Mouse (Mus musculus) CH12.LX (cell line): ENCODE results near the gene Gm49387. TPM values are rescaled to one million over a fixed set of nuclear protein-coding genes. Genes with fewer than 3 reads are reported as not detected.

Experiments used
- DNase-seq: peaks from one replicate; pipeline ENCODE4 v3.0.0-alpha.2; 2013; ENCODE audit errors: extremely low read depth
- H3K27ac ChIP-seq: 2 replicates; pipeline ENCODE4 v1.5.1; 2012; ENCODE audit warnings: low read depth, mild to moderate bottlenecking, control low read depth, moderate library complexity; ENCODE audit not compliant: insufficient read depth
- H3K27me3 ChIP-seq: replicated peaks from 2 replicates; pipeline ENCODE3; 2012; ENCODE audit warnings: inconsistent platforms
- H3K36me3 ChIP-seq, 2 experiments: replicated peaks in 1 of 2; 2 replicates each; pipeline versions ENCODE3 to v1.6.1; 2012; ENCODE audit warnings: inconsistent platforms in 1 of 2, low read length in 1 of 2, mild to moderate bottlenecking in 1 of 2, mixed read lengths in 1 of 2, moderate library complexity in 1 of 2; ENCODE audit not compliant: control insufficient read depth in 1 of 2, insufficient read depth in 1 of 2
- H3K4me1 ChIP-seq, 2 experiments: 2 replicates each; pipeline ENCODE4 v1.6.1; 2012; ENCODE audit warnings: inconsistent platforms in 1 of 2, moderate library complexity in 1 of 2; ENCODE audit not compliant: insufficient read depth in 2 of 2, control insufficient read depth in 1 of 2
- H3K4me2 ChIP-seq: 2 replicates; pipeline ENCODE4 v1.6.1; 2012; ENCODE audit warnings: low read depth, mild to moderate bottlenecking, control low read depth; ENCODE audit not compliant: poor library complexity, insufficient read depth, severe bottlenecking
- H3K4me3 ChIP-seq, 3 experiments: fragments of 150-350 bp in 1 of 3; sonication (generic) in 1 of 3; replicated peaks in 1 of 3; 2 replicates each; pipeline versions ENCODE3 to v1.5.1; 2011 to 2012; ENCODE audit warnings: low read depth in 2 of 3, low read length in 2 of 3, mild to moderate bottlenecking in 2 of 3, moderate library complexity in 2 of 3, control low read depth in 1 of 3, improper control_type of control experiment in 1 of 3, inconsistent platforms in 1 of 3, mixed read lengths in 1 of 3; ENCODE audit not compliant: poor library complexity in 1 of 3
- H3K79me2 ChIP-seq: replicated peaks from 2 replicates; pipeline ENCODE4 v1.6.1; 2012; ENCODE audit warnings: mild to moderate bottlenecking, moderate library complexity; ENCODE audit not compliant: control insufficient read depth, poor library complexity, insufficient read depth, severe bottlenecking; ENCODE audit errors: extremely low read depth
- H3K9ac ChIP-seq: 2 replicates; pipeline ENCODE4 v1.6.1; 2012; ENCODE audit warnings: low read depth, mild to moderate bottlenecking, control low read depth, moderate library complexity; ENCODE audit not compliant: insufficient read depth
- H3K9me3 ChIP-seq: replicated peaks from 2 replicates; pipeline ENCODE3; 2012; ENCODE audit warnings: low read length, inconsistent platforms, mixed read lengths
- BHLHE40 ChIP-seq: IDR thresholded peaks from 2 replicates; pipeline ENCODE4 v1.6.1; 2011; ENCODE audit warnings: mild to moderate bottlenecking, low read depth, low read length, improper control_type of control experiment
- CHD1 ChIP-seq: IDR thresholded peaks from 2 replicates; pipeline ENCODE4 v1.6.1; 2012; ENCODE audit warnings: low read depth, low read length, improper control_type of control experiment, inconsistent platforms
- CTCF ChIP-seq, 2 experiments: IDR thresholded peaks in 1 of 2; conservative IDR thresholded peaks in 1 of 2; 2 replicates each; pipeline ENCODE4 v1.5.1; 2011 to 2012; ENCODE audit warnings: low read depth in 2 of 2, low read length in 2 of 2, improper control_type of control experiment in 1 of 2, inconsistent platforms in 1 of 2, mild to moderate bottlenecking in 1 of 2, moderate library complexity in 1 of 2
- E2F4 ChIP-seq: IDR thresholded peaks from 2 replicates; pipeline ENCODE4 v1.6.1; 2011; ENCODE audit warnings: low read depth, low read length, improper control_type of control experiment; ENCODE audit not compliant: insufficient replicate concordance
- ELF1 ChIP-seq: IDR thresholded peaks from 2 replicates; pipeline ENCODE4 v1.6.1; 2014; ENCODE audit warnings: low read depth, mild to moderate bottlenecking, inconsistent platforms, low read length, improper control_type of control experiment
- EP300 ChIP-seq: IDR thresholded peaks from 2 replicates; pipeline ENCODE4 v1.6.1; 2011; ENCODE audit warnings: low read length, improper control_type of control experiment
- ETS1 ChIP-seq: conservative IDR thresholded peaks from 2 replicates; pipeline ENCODE4 v1.6.1; 2012; ENCODE audit warnings: low read depth, mild to moderate bottlenecking, inconsistent platforms, low read length, improper control_type of control experiment, moderate library complexity
- GABPA ChIP-seq: IDR thresholded peaks from 2 replicates; pipeline ENCODE4 v1.6.1; 2012; ENCODE audit warnings: low read depth, low read length, improper control_type of control experiment, inconsistent platforms; ENCODE audit not compliant: insufficient replicate concordance
- HCFC1 ChIP-seq: IDR thresholded peaks from 2 replicates; pipeline ENCODE4 v1.6.1; 2012; ENCODE audit warnings: low read depth, mild to moderate bottlenecking, inconsistent platforms, low read length, improper control_type of control experiment
- JUN ChIP-seq: IDR thresholded peaks from 2 replicates; pipeline ENCODE4 v1.6.1; 2011; ENCODE audit warnings: low read depth, mild to moderate bottlenecking, low read length, improper control_type of control experiment, moderate library complexity; ENCODE audit not compliant: insufficient read depth
- JUND ChIP-seq: conservative IDR thresholded peaks from 2 replicates; pipeline ENCODE4 v1.6.1; 2011; ENCODE audit warnings: low read depth, low read length, improper control_type of control experiment
- KAT2A ChIP-seq: IDR thresholded peaks from 2 replicates; pipeline ENCODE4 v1.6.1; 2012; ENCODE audit warnings: low read length, improper control_type of control experiment, inconsistent platforms; ENCODE audit not compliant: insufficient replicate concordance
- MAZ ChIP-seq: IDR thresholded peaks from 2 replicates; pipeline ENCODE4 v1.6.1; 2012; ENCODE audit warnings: low read depth, mild to moderate bottlenecking, inconsistent platforms, low read length, improper control_type of control experiment, moderate library complexity
- MEF2A ChIP-seq: IDR thresholded peaks from 2 replicates; pipeline ENCODE4 v1.6.1; 2014; ENCODE audit warnings: low read depth, mild to moderate bottlenecking, inconsistent platforms, low read length, improper control_type of control experiment, borderline replicate concordance
- MXI1 ChIP-seq: IDR thresholded peaks from 2 replicates; pipeline ENCODE4 v1.6.1; 2011; ENCODE audit warnings: mild to moderate bottlenecking, low read depth, low read length, improper control_type of control experiment
- NELFE ChIP-seq: IDR thresholded peaks from 2 replicates; pipeline ENCODE4 v1.6.1; 2011; ENCODE audit warnings: low read depth, low read length, improper control_type of control experiment
- NRF1 ChIP-seq: IDR thresholded peaks from 2 replicates; pipeline ENCODE4 v1.6.1; 2014; ENCODE audit warnings: low read depth, mild to moderate bottlenecking, inconsistent platforms, low read length, improper control_type of control experiment, moderate library complexity
- POLR2A ChIP-seq: IDR thresholded peaks from 2 replicates; pipeline ENCODE4 v1.6.1; 2011; ENCODE audit warnings: low read depth, mild to moderate bottlenecking, improper control_type of control experiment, low read length
- POLR2AphosphoS2 ChIP-seq: IDR thresholded peaks from 2 replicates; pipeline ENCODE4 v1.6.1; 2011; ENCODE audit warnings: low read depth, low read length, improper control_type of control experiment
- RAD21 ChIP-seq: IDR thresholded peaks from 2 replicates; pipeline ENCODE4 v1.6.1; 2011; ENCODE audit warnings: low read depth, mild to moderate bottlenecking, low read length, improper control_type of control experiment, moderate library complexity
- TBP ChIP-seq: conservative IDR thresholded peaks from 2 replicates; pipeline ENCODE4 v1.6.1; 2011; ENCODE audit warnings: low read depth, low read length, improper control_type of control experiment
- UBTF ChIP-seq: IDR thresholded peaks from 2 replicates; pipeline ENCODE4 v1.6.1; 2012; ENCODE audit warnings: low read depth, mild to moderate bottlenecking, inconsistent platforms, low read length, improper control_type of control experiment, moderate library complexity
- USF1 ChIP-seq: IDR thresholded peaks from 2 replicates; pipeline ENCODE4 v1.6.1; 2014; ENCODE audit warnings: low read depth, mild to moderate bottlenecking, inconsistent platforms, low read length, improper control_type of control experiment
- ZKSCAN1 ChIP-seq: IDR thresholded peaks from 2 replicates; pipeline ENCODE4 v1.6.1; 2012; ENCODE audit warnings: low read depth, inconsistent platforms, low read length, improper control_type of control experiment, borderline replicate concordance
- ZMIZ1 ChIP-seq: IDR thresholded peaks from 2 replicates; pipeline ENCODE4 v1.6.1; 2012; ENCODE audit warnings: low read depth, mild to moderate bottlenecking, inconsistent platforms, low read length, improper control_type of control experiment
- ZNF384 ChIP-seq: IDR thresholded peaks from 2 replicates; pipeline ENCODE4 v1.6.1; 2012; ENCODE audit warnings: low read depth, low read length, improper control_type of control experiment, inconsistent platforms
- dilution Hi-C: fragments of 300-500 bp; cut with MboI; formaldehyde crosslinking; loops from 2 replicates; pipeline ENCODE4 v1.14.3; 2020; ENCODE audit warnings: low sequenced_read_pairs; ENCODE audit not compliant: extremely low pct_unique_long_range_greater_than_20kb, extremely low pct_ligation_motif_present
- in situ Hi-C: fragments of 300-500 bp; cut with MboI; formaldehyde crosslinking; loops from 3 replicates; pipeline ENCODE4 v1.14.3; 2019; ENCODE audit warnings: low sequenced_read_pairs, low pct_ligation_motif_present, low pct_unique_long_range_greater_than_20kb, mixed read lengths
- polyA plus RNA-seq: library from polyadenylated mRNA; unstranded; fragments of >175 nt; gene quantifications from 2 replicates; pipeline ENCODE4 v1.2.1, GENCODE M21; 2012; ENCODE audit warnings: low read depth; ENCODE audit not compliant: insufficient read length
- total RNA-seq, 2 experiments: library from RNA; depleted of rRNA; stranded (reverse); fragments of 300-350 nt in 1 of 2; fragments of >200 nt in 1 of 2; gene quantifications; 2 replicates each; pipeline ENCODE4 v1.2.3; 2012 to 2014

The Gm49387 gene
- total and polyA plus RNA-seq, 3 experiments: 0.71 TPM; not detected in 2

DNA sequence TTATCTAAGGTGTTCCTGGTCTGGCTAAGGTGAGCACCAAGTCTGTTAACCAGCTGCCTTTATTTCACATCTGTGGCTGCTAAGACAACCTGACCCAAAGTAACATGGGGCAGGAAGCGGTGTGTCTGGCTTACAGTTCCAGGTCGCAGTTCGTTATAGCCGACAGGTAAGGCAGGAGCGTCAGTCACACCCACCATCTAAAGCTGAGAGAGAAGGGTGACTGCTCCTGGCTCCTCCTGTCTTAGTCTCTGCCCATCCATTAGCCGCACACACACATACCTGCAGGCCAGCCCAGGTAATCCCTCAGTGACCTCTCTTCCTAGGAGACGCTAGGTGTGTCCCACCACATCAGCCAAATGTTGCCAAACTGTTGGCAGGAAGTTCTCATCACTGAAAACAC lies 15.7 kb upstream of the Gm49387 start:
- no peak for DNase-seq
- Histone ChIP-seq H3K9ac (no peak overlapping the region), H3K27me3 (no peaks in the 10 kb centered on the region), H3K36me3 (peaks cover 0 to 6% of the 10 kb centered on the region in 2 experiments), H3K4me3 (no peak overlapping the region), H3K79me2 (no peaks in the 10 kb centered on the region; the same call in 1 of the 2 replicates), H3K4me1 (peaks cover 35 to 90% of the 10 kb centered on the region in 2 experiments), H3K9me3 (no peaks in the 10 kb centered on the region), H3K4me2 (no peak overlapping the region), H3K27ac (no peak overlapping the region)
- no peak for TF ChIP-seq JUN
- TF ChIP-seq USF1: no peak
- no peak for TF ChIP-seq KAT2A
- no peak for TF ChIP-seq GABPA
- no peak for TF ChIP-seq ELF1
- no peak for TF ChIP-seq ZMIZ1
- TF ChIP-seq MEF2A: no peak
- TF ChIP-seq JUND: no peak
- TF ChIP-seq E2F4: no peak
- TF ChIP-seq HCFC1: no peak
- TF ChIP-seq BHLHE40: no peak
- no peak for TF ChIP-seq POLR2A
- TF ChIP-seq MXI1: no peak
- dilution Hi-C loops (no loop called here), in situ Hi-C loops (loop anchor here (10.0 kb wide), 2 partner anchors 288 to 428 kb away; partner anchors contain the start of genes Dph3 and Oxnad1)

- no peak for TF ChIP-seq ZMIZ1
- TF ChIP-seq CTCF (conservative IDR thresholded peaks at IDR 0.05 in 1 of 2, IDR thresholded peaks at IDR 0.05 in 1 of 2; ENCODE audit: low read depth in 2 of 2, low read length in 2 of 2): no peak
- TF ChIP-seq BHLHE40: no peak
- no peak for TF ChIP-seq RAD21
- no peak for TF ChIP-seq KAT2A
- TF ChIP-seq TBP: no peak
- no peak for TF ChIP-seq POLR2AphosphoS2
- no peak for TF ChIP-seq ZKSCAN1
- no peak for TF ChIP-seq HCFC1
- no peak for TF ChIP-seq E2F4
- TF ChIP-seq CHD1: no peak
- TF ChIP-seq UBTF: no peak
- TF ChIP-seq MAZ: no peak
- TF ChIP-seq NRF1: no peak
- TF ChIP-seq ELF1: no peak
- TF ChIP-seq EP300: no peak
- no peak for TF ChIP-seq ETS1
- no peak for TF ChIP-seq NELFE
- TF ChIP-seq ZNF384: no peak
- Histone ChIP-seq H3K27me3 (no peaks in the 10 kb centered on the region), H3K79me2 (no peaks in the 10 kb centered on the region; the same call in 1 of the 2 replicates), H3K9me3 (peaks cover 2% of the 10 kb centered on the region), H3K4me1 (peaks cover 35 to 81% of the 10 kb centered on the region in 2 experiments), H3K4me3 (no peak overlapping the region), H3K4me2 (no peak overlapping the region), H3K9ac (no peak overlapping the region), H3K27ac (no peak overlapping the region), H3K36me3 (peaks cover 0 to 7% of the 10 kb centered on the region in 2 experiments)
- DNase-seq: no peak
- dilution Hi-C loops: no loop called here
- in situ Hi-C loops: loop anchor here (10.0 kb wide), 2 partner anchors 289 to 429 kb away; partner anchors contain the start of genes Dph3 and Oxnad1
Measured at GRCm38 (mm10) chr14:31655406-31655805, 14.7 kb upstream of the Gm49387 start.
